Mouse (Mus musculus) right cerebral cortex, postnatal 25 days (tissue): Measurements from ENCODE around the gene Kctd7.

Experiments
- DNase-seq: peaks from one replicate; pipeline ENCODE4 v3.0.0; 2022

The Kctd7 gene

DNA sequence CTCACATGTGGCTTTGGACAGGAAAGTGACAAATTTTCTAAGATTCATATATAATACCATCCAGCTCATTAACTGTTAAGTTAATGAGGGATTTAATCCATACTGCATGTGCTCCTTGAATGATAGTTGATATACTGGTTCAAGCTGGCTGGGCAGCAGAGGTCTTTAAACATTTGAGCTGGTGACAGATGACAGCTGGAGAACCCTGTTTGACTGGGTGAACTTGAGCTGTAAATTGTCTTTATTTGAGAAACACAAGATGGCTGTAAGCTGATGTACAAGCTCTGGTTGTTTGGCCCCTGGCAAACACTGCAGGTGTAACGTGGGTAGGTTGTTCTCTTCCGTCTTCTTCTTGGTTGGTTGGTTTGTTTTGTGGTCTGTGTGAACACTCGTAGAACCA, 49.1 kb downstream of the Kctd7 start:
- DNase-seq = no peak

DNA sequence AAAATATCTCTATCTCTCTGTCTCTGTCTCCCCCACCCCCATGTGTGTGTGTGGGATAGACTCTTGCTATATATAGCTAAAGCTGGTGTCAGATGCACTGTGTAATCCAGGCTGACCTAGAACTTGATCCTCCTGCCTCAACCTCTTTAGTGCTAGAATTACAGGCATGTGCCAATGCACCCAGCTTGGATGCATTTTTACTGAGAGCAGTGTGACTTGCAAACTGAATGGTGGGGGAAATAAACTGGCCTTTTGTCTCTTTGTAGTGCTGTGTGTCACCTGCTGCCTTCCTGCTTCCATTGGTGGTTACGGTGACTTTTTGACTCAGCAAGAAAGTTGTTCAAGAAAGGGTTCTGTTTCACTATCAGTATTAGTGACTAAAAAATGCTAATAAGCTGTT, 51.6 kb downstream of the Kctd7 start:
- DNase-seq = no peak

DNA sequence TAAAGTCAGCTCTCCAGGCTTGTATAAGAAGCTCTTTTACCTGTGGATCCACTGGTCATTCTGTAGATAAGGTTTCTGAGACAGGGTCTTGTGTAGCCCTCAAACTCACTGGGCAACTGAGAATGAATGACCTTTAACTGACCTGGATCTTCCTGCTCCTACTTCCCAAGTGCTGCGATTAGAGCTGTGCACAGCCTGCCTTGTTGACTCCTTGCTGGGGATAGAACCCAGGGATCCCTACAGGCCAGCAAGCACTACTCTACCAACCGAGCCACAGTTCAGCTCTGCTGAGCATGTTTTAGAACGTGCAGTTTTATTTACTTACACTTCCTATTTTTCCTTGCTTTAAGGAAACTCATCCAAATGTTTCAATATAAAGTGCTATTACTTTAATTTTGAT, 52.8 kb downstream of the Kctd7 start:
- no peak for DNase-seq

DNA sequence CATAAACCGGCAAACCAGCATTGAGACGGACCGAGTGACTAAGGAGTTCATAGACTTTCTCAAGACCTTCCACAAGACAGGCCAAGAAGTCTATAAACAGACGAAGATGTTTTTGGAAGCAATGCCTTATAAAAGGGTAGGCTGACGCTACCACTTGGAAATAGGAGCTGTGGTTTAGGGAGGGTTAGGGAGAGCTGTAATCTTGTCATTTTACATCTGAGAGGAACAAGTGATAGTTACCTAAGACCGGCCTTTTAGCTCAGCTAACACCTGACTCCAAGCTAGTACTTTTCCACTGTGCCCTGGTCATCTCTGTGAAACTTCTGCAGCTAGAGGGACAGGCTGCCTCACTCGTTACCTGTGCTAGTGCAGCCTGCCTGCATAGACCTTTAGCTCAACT, 53.3 kb downstream of the Kctd7 start:
- no peak for DNase-seq

DNA sequence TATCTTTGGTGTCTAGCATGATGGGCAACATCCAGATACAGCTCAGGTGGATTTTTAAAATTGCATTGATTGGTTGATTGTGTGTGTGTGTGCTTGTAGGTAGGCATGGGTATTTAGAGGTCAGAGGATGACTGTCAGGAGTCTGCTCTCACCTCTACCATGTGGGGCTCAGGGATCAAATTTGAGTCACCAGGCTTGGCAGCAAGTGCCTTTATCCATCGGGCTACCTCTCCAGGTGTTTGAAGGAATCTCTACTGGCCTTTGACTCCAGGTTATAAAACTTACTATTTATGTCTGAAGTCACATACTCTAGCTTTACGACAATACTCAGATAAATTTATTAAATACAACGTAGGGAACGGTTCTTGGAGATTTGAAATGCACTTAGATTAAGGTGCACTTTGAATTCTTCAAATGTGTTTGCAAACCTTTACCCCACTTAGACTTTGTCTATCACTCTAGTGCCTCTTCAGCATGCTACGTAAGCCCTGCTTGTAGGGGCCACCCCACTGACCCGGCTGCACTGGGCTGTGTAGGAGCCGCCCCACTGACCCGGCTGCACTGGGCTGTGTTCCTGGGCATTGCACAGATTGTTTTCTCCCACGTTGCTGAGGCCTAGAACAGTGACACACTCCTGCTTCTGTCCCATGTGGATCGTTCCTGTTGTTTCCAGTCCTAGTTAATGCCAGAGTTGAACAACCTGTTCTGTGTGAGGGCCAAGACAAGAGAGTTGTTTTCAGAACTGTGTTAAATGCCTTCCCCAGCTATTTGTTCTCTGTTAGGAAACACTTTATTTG, 55.8 kb downstream of the Kctd7 start:
- DNase-seq = no peak

GRCm38 (mm10) chr5:130203948-130204347, 59.3 kb downstream of the Kctd7 start:
- DNase-seq = no peak

DNA sequence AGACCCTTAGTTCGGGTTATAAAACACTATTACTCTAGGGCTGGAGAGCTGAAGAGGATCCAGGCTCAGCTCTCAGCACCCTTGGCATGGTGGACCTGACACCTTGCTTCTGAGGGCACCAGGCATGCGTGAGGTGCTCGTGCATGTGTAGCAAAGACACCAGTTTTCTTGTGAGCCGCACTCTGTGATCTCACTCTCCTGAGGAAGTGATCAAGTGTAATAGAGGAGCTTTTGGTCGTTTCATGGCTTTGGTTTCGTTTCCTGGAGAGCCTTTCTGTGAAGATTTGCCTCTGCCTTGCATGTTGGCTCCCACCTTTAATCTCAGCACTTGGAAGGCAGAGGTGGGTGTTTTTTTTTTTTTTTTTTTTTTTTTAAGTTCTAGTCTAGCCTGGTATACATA, 59.9 kb downstream of the Kctd7 start:
- no peak for DNase-seq
